Mouse (Mus musculus): ENCODE results near the gene Nphp1.

- TF ChIP-seq CTCF (IDR thresholded peaks at IDR 0.05; ENCODE audit: low read depth) (no peak), EP300 (IDR thresholded peaks at IDR 0.05; ENCODE audit: low read depth) (no peak)
Measured at GRCm38 (mm10) chr2:127754113-127754512, 34.6 kb downstream of the Nphp1 start.

Data from heart, postnatal 0 days (tissue).